Mouse (Mus musculus) CD8-positive naive resting alpha-beta T cell, adult 57 days (primary cell): ENCODE results near the gene Lpar6. TPM values are rescaled to one million over a fixed set of nuclear protein-coding genes. Genes with fewer than 3 reads are reported as not detected.

Source experiments
- total RNA-seq: library from RNA; stranded (reverse); gene quantifications from one replicate; pipeline ENCODE4 v1.2.4, GENCODE M21; 2023

The Lpar6 gene
- 14.4 TPM for total RNA-seq

GRCm38 (mm10) chr14:73237848-73238321 is at the start of gene Lpar6:
Lpar6 (plus strand) TSS chr14:73237895.

Other genes with a start within 250 kb of the Lpar6 start
- gene Cysltr2, start 188.8 kb upstream of the Lpar6 start, total RNA-seq: 0.92 TPM
- 43.6 TPM for gene Rcbtb2, start 114.9 kb upstream of the Lpar6 start, total RNA-seq
- 31.6 TPM for gene Rb1, start 87.9 kb downstream of the Lpar6 start, total RNA-seq
- 445 TPM for gene Itm2b, start 147.4 kb downstream of the Lpar6 start, total RNA-seq